ENCODE assay signal across 23 mouse cellular contexts in genomic region chr14:78261246-78261645, GRCm38 (mm10). TPM values are rescaled to one million over a fixed set of nuclear protein-coding genes. Genes with fewer than 3 reads are reported as not detected.
DNase-seq lines count a peak whose midpoint lies in the region; ATAC-seq and TF ChIP-seq lines count a peak whose summit lies in the region.
"Had no signal": no experiment of that assay in that cellular context is flagged by ENCODE, and none has a peak within 500 bp of the region (broad histone marks: within the 10 kb centered on the region; RNA-seq: fewer than 3 reads in every experiment).

No protein-coding gene starts in this region.

- DNase-seq in heart, postnatal 25 days (ENCODE audit: low spot score), result no peak
- peak; percentile 9 for DNase-seq in lung, embryonic 14.5 days
- no peak for DNase-seq in lung, adult 2 months
- peak; percentile 62 for DNase-seq in forebrain, embryonic 14.5 days (ENCODE audit: low spot score)
- DNase-seq in gastrocnemius, adult 18-20 months (ENCODE audit: low spot score), result no peak
- DNase-seq in right cerebral cortex, adult 18-20 months, result no peak
- DNase-seq: B cell, adult 2 months; cerebellum, adult 9-10 months; gastrocnemius, postnatal 10 days; kidney, adult 18-20 months; retina, postnatal 1 day; thymus, postnatal 14 days had no signal

- no peak overlapping the region for H3K4me2 ChIP-seq in heart, embryonic 12.5 days
- H3K4me2 ChIP-seq in lung, embryonic 14.5 days, result no peak overlapping the region
- no peak overlapping the region for H3K4me2 ChIP-seq in forebrain, embryonic 14.5 days (ENCODE audit: low read length)
- H3K4me2 ChIP-seq in midbrain, embryonic 15.5 days, result no peak overlapping the region
- H3K4me2 ChIP-seq: heart, embryonic 13.5 days; limb, embryonic 12.5 days; liver, embryonic 12.5 days; midbrain, embryonic 12.5 days had no signal

- H3K36me3 ChIP-seq in heart, embryonic 12.5 days, result no peaks in the 10 kb centered on the region
- no peaks in the 10 kb centered on the region for H3K36me3 ChIP-seq in lung, embryonic 14.5 days (ENCODE audit: insufficient read depth)
- H3K36me3 ChIP-seq in forebrain, embryonic 14.5 days (ENCODE audit: control insufficient read depth, insufficient read depth, low read length), result no peaks in the 10 kb centered on the region
- H3K36me3 ChIP-seq in midbrain, embryonic 15.5 days (replicated peaks), result no peaks in the 10 kb centered on the region
- H3K36me3 ChIP-seq: heart, embryonic 13.5 days; limb, embryonic 12.5 days; liver, embryonic 12.5 days; midbrain, embryonic 12.5 days had no signal

- H3K27me3 ChIP-seq in heart, embryonic 12.5 days (replicated peaks), result 0 out of 2 replicates have a peak, but pooled peaks cover 3% of the 10 kb centered on the region
- no peaks in the 10 kb centered on the region for H3K27me3 ChIP-seq in lung, embryonic 14.5 days (ENCODE audit: insufficient read depth, low read length)
- H3K27me3 ChIP-seq in forebrain, embryonic 14.5 days (replicated peaks; ENCODE audit: control insufficient read depth, insufficient read depth, low read length), result no peaks in the 10 kb centered on the region
- no peaks in the 10 kb centered on the region for H3K27me3 ChIP-seq in midbrain, embryonic 15.5 days (replicated peaks)
- H3K27me3 ChIP-seq: limb, embryonic 12.5 days; liver, embryonic 12.5 days; midbrain, embryonic 12.5 days had no signal

- no peak overlapping the region for H3K27ac ChIP-seq in heart, embryonic 12.5 days (ENCODE audit: poor library complexity, severe bottlenecking)
- no peak overlapping the region for H3K27ac ChIP-seq in lung, embryonic 14.5 days (ENCODE audit: low read depth)
- H3K27ac ChIP-seq in forebrain, embryonic 14.5 days (ENCODE audit: low read depth, low read length), result no peak overlapping the region
- no peak overlapping the region for H3K27ac ChIP-seq in midbrain, embryonic 15.5 days
- H3K27ac ChIP-seq: heart, embryonic 13.5 days; kidney, postnatal 0 days; limb, embryonic 12.5 days; liver, embryonic 12.5 days; macrophage; midbrain, embryonic 12.5 days had no signal

- TF ChIP-seq CTCF in lung, embryonic 14.5 days (IDR thresholded peaks at IDR 0.05; ENCODE audit: low read depth), result no peak
- TF ChIP-seq CTCF in lung, adult 2 months (IDR thresholded peaks at IDR 0.05; ENCODE audit: insufficient read depth, low read length), result no peak

- peaks cover 18% of the 10 kb centered on the region; the same call in 1 of the 2 replicates for H3K4me1 ChIP-seq in heart, embryonic 12.5 days (replicated peaks)
- H3K4me1 ChIP-seq in lung, embryonic 14.5 days (ENCODE audit: insufficient read depth), result no peaks in the 10 kb centered on the region
- H3K4me1 ChIP-seq in lung, adult 2 months (ENCODE audit: control insufficient read depth, insufficient read depth, low read length), result no peaks in the 10 kb centered on the region
- H3K4me1 ChIP-seq in forebrain, embryonic 14.5 days (ENCODE audit: control insufficient read depth, insufficient read depth, low read length), result no peaks in the 10 kb centered on the region
- H3K4me1 ChIP-seq in midbrain, embryonic 15.5 days, result peaks cover 3% of the 10 kb centered on the region; the same call in 1 of the 2 replicates
- H3K4me1 ChIP-seq: limb, embryonic 12.5 days; liver, embryonic 12.5 days; midbrain, embryonic 12.5 days had no signal

- 37% methylated on average over 7 of the region's 7 CpGs for WGBS in heart, embryonic 12.5 days
- whole genome bisulfite sequencing in lung, embryonic 14.5 days, result 59% methylated on average over 7 of the region's 7 CpGs
- 66% methylated on average over 7 of the region's 7 CpGs for WGBS in lung, adult 2 months
- WGBS in forebrain, embryonic 14.5 days, result 80% methylated on average over 7 of the region's 7 CpGs
- 70% methylated on average over 7 of the region's 7 CpGs for WGBS in midbrain, embryonic 15.5 days

- no peak overlapping the region for H3K4me3 ChIP-seq in heart, embryonic 12.5 days
- no peak overlapping the region for H3K4me3 ChIP-seq in lung, embryonic 14.5 days (ENCODE audit: low read depth, low read length)
- no peak overlapping the region for H3K4me3 ChIP-seq in lung, adult 2 months (replicated peaks; ENCODE audit: extremely low read depth, low read depth, low read length)
- no peak overlapping the region for H3K4me3 ChIP-seq in forebrain, embryonic 14.5 days (ENCODE audit: low read depth, low read length)
- no peak overlapping the region for H3K4me3 ChIP-seq in midbrain, embryonic 15.5 days
- H3K4me3 ChIP-seq: heart, embryonic 13.5 days; limb, embryonic 12.5 days; liver, embryonic 12.5 days; midbrain, embryonic 12.5 days had no signal

- intact Hi-C loops in heart, postnatal 25 days (cut with DNase I), result no loop called here

- H3K9me3 ChIP-seq in heart, embryonic 12.5 days (replicated peaks), result no peaks in the 10 kb centered on the region
- no peaks in the 10 kb centered on the region for H3K9me3 ChIP-seq in lung, embryonic 14.5 days (ENCODE audit: low read depth, low read length)
- no peaks in the 10 kb centered on the region for H3K9me3 ChIP-seq in forebrain, embryonic 14.5 days (replicated peaks; ENCODE audit: control insufficient read depth, low read length)
- H3K9me3 ChIP-seq in midbrain, embryonic 15.5 days, result no peaks in the 10 kb centered on the region
- H3K9me3 ChIP-seq: heart, embryonic 13.5 days; limb, embryonic 12.5 days; liver, embryonic 12.5 days; midbrain, embryonic 12.5 days had no signal

- ATAC-seq in heart, embryonic 12.5 days (ENCODE audit: insufficient number of reproducible peaks, low FRiP score), result peak; percentile 29; the same call in 1 of the 2 replicates
- no peak for ATAC-seq in lung, embryonic 14.5 days (ENCODE audit: insufficient read depth)
- ATAC-seq in forebrain, embryonic 14.5 days, result no peak
- ATAC-seq in midbrain, embryonic 15.5 days (replicated peaks), result peak; percentile 88; the same call in 1 of the 2 replicates
- ATAC-seq: liver, embryonic 12.5 days had no signal

- no peak overlapping the region for H3K9ac ChIP-seq in heart, embryonic 12.5 days
- H3K9ac ChIP-seq in lung, embryonic 14.5 days, result no peak overlapping the region
- H3K9ac ChIP-seq in forebrain, embryonic 14.5 days (ENCODE audit: low read length), result no peak overlapping the region
- no peak overlapping the region for H3K9ac ChIP-seq in midbrain, embryonic 15.5 days
- H3K9ac ChIP-seq: heart, embryonic 13.5 days; limb, embryonic 12.5 days; liver, embryonic 12.5 days; midbrain, embryonic 12.5 days had no signal

- TF ChIP-seq POLR2A in lung, adult 2 months (IDR thresholded peaks at IDR 0.05; ENCODE audit: borderline replicate concordance, extremely low read depth, low read depth, low read length), result no peak

RNA-seq across cellular contexts. Expression of gene Tnfsf11, which starts 46.6 kb away (rescaled TPM):
- polyA plus RNA-seq in heart, embryonic 12.5 days (2016; fragmentation: Nextera tagmentation; extraction: Ambion mirVana), result 0.10 and 0.44 TPM in 2 replicates
- total RNA-seq in heart, postnatal 25 days (2021), result not detected
- polyA plus RNA-seq in lung, embryonic 14.5 days (2014; fragmentation: Nextera tagmentation; extraction: Ambion mirVana), result 0.22 and 0.29 TPM in 2 replicates
- polyA plus RNA-seq in lung, adult 2 months (2012; rRNA removed), result 0.08 and 0.09 TPM in 2 replicates
- polyA plus RNA-seq in forebrain, embryonic 14.5 days (2014; fragmentation: Nextera tagmentation; extraction: Ambion mirVana), result not detected in 2 replicates
- 0.08 TPM in 1 of 2 replicates, not detected in the other for polyA plus RNA-seq in midbrain, embryonic 15.5 days (2015; fragmentation: Nextera tagmentation; extraction: Ambion mirVana)
- total RNA-seq in gastrocnemius, adult 18-20 months (2021), result not detected
- total RNA-seq: adrenal gland, adult 18-20 months; layer of hippocampus, adult 18-20 months; layer of hippocampus, postnatal 25 days had no signal
- polyA plus RNA-seq: limb, embryonic 12.5 days; macrophage had no signal

Comparison
In these comparisons a context has a peak if more than half of its experiments do, and no peak if none do; other contexts are left out.
1. DNase-seq: peak in lung, embryonic 14.5 days (single experiment) and forebrain, embryonic 14.5 days (single experiment); none in heart, postnatal 25 days (single experiment), lung, adult 2 months (single experiment), gastrocnemius, adult 18-20 months (single experiment) and right cerebral cortex, adult 18-20 months (single experiment).
2. ATAC-seq: peak in heart, embryonic 12.5 days (single experiment) and midbrain, embryonic 15.5 days (single experiment); none in lung, embryonic 14.5 days (single experiment) and forebrain, embryonic 14.5 days (single experiment).